ENCODE assay signal across 13 mouse cellular contexts in the genomic region with DNA sequence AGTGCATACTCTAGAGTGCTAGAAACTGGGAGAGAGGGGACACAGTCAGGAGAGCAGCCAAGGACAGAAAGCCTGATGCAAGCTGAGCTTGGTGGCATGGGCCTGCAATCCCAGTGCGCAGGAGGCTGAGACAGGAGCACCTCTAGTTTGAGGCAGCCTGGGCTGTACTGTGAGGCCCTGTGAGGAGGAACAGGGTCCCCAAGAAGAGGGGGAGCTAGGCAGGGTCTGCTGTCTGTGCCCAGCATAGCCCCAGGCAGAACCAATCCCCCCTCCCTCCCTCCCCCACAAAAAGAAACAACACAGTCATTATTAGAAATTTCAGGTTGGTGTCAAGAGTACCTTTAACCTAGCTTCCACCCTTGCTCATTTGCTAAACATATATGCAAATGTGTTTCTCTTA. TPM values are rescaled to one million over a fixed set of nuclear protein-coding genes. Genes with fewer than 3 reads are reported as not detected.
DNase-seq lines count a peak whose midpoint lies in the region; ATAC-seq and TF ChIP-seq lines count a peak whose summit lies in the region.
"Had no signal": no experiment of that assay in that cellular context is flagged by ENCODE, and none has a peak within 500 bp of the region (broad histone marks: within the 10 kb centered on the region; RNA-seq: fewer than 3 reads in every experiment).

No protein-coding gene starts in this region.

- H3K27me3 ChIP-seq in heart, embryonic 13.5 days (replicated peaks) = no peaks in the 10 kb centered on the region
- H3K27me3 ChIP-seq in ES-Bruce4 (ENCODE audit: control insufficient read depth, insufficient read depth, low read length, poor library complexity, severe bottlenecking) = no peaks in the 10 kb centered on the region
- no peaks in the 10 kb centered on the region for H3K27me3 ChIP-seq in forebrain, embryonic 13.5 days
- no peaks in the 10 kb centered on the region for H3K27me3 ChIP-seq in midbrain, embryonic 12.5 days
- H3K27me3 ChIP-seq in liver, embryonic 12.5 days (replicated peaks) = peaks cover 31% of the 10 kb centered on the region

- H3K4me2 ChIP-seq in heart, embryonic 13.5 days = peak overlapping the region; percentile 53
- H3K4me2 ChIP-seq in forebrain, embryonic 13.5 days = peak overlapping the region; percentile 52
- peak overlapping the region; percentile 47 for H3K4me2 ChIP-seq in midbrain, embryonic 12.5 days (replicated peaks)
- H3K4me2 ChIP-seq in liver, embryonic 12.5 days = no peak overlapping the region
- H3K4me2 ChIP-seq: liver, embryonic 13.5 days had no signal

- no peaks in the 10 kb centered on the region for H3K36me3 ChIP-seq in heart, embryonic 13.5 days
- no peaks in the 10 kb centered on the region for H3K36me3 ChIP-seq in ES-Bruce4 (ENCODE audit: control insufficient read depth, insufficient read depth, low read length, poor library complexity, severe bottlenecking)
- no peaks in the 10 kb centered on the region for H3K36me3 ChIP-seq in forebrain, embryonic 13.5 days (ENCODE audit: poor library complexity, severe bottlenecking)
- H3K36me3 ChIP-seq in midbrain, embryonic 12.5 days = no peaks in the 10 kb centered on the region
- H3K36me3 ChIP-seq in liver, embryonic 12.5 days = no peaks in the 10 kb centered on the region
- H3K36me3 ChIP-seq: liver, embryonic 13.5 days had no signal

- no peak for DNase-seq in heart, adult 11 months
- no peak for DNase-seq in left cerebral cortex, postnatal 36 days (ENCODE audit: low spot score in 2 of 2)
- no peak for DNase-seq in right cerebral cortex, postnatal 10 days (ENCODE audit: low spot score in 2 of 2)
- DNase-seq: liver, embryonic 13.5 days; lung, postnatal 36 days; thymus, postnatal 25 days had no signal

- TF ChIP-seq CTCF in ES-Bruce4 (IDR thresholded peaks at IDR 0.05; ENCODE audit: low read depth, low read length) = no peak

- no peak for ATAC-seq in heart, embryonic 13.5 days (ENCODE audit: extremely low read depth, insufficient number of reproducible peaks, low FRiP score, low TSS enrichment)
- peak; percentile 59 for ATAC-seq in forebrain, embryonic 13.5 days
- peak; percentile 60 for ATAC-seq in midbrain, embryonic 12.5 days (ENCODE audit: low FRiP score, low read depth)
- no peak for ATAC-seq in liver, embryonic 12.5 days

- H3K9ac ChIP-seq in heart, embryonic 13.5 days = no peak overlapping the region
- no peak overlapping the region for H3K9ac ChIP-seq in ES-Bruce4 (ENCODE audit: low read depth, poor library complexity, severe bottlenecking)
- H3K9ac ChIP-seq in forebrain, embryonic 13.5 days = peak overlapping the region; percentile 49
- peak overlapping the region; percentile 52 for H3K9ac ChIP-seq in midbrain, embryonic 12.5 days (replicated peaks)
- H3K9ac ChIP-seq in liver, embryonic 12.5 days = no peak overlapping the region
- H3K9ac ChIP-seq: liver, embryonic 13.5 days had no signal

- intact Hi-C loops in left cerebral cortex, postnatal 36 days (cut with DNase I) = loop anchor here (5.0 kb wide), 1 partner anchor 36 kb away; no protein-coding TSS in a partner anchor

- TF ChIP-seq EP300 in ES-Bruce4 (IDR thresholded peaks at IDR 0.05; ENCODE audit: insufficient read depth, low read depth, low read length) = no peak

- no peak for TF ChIP-seq POLR2A in ES-Bruce4 (IDR thresholded peaks at IDR 0.05; ENCODE audit: insufficient read depth, low read length)

- no peak overlapping the region for H3K4me3 ChIP-seq in heart, embryonic 13.5 days
- H3K4me3 ChIP-seq in ES-Bruce4 (ENCODE audit: low read depth, low read length) = 0 out of 2 replicates have a peak overlapping the region, but pooled peaks have one; percentile 12
- peak overlapping the region; percentile 29 for H3K4me3 ChIP-seq in forebrain, embryonic 13.5 days
- H3K4me3 ChIP-seq in midbrain, embryonic 12.5 days = peak overlapping the region; percentile 30
- no peak overlapping the region for H3K4me3 ChIP-seq in liver, embryonic 12.5 days
- H3K4me3 ChIP-seq: left cerebral cortex, adult 2 months; liver, embryonic 13.5 days; myocyte had no signal

- H3K9me3 ChIP-seq in heart, embryonic 13.5 days = no peaks in the 10 kb centered on the region
- no peaks in the 10 kb centered on the region for H3K9me3 ChIP-seq in ES-Bruce4 (replicated peaks; ENCODE audit: control insufficient read depth, insufficient read depth, low read length, poor library complexity, severe bottlenecking)
- H3K9me3 ChIP-seq in forebrain, embryonic 13.5 days (replicated peaks) = no peaks in the 10 kb centered on the region
- no peaks in the 10 kb centered on the region for H3K9me3 ChIP-seq in midbrain, embryonic 12.5 days
- H3K9me3 ChIP-seq in liver, embryonic 12.5 days (replicated peaks) = no peaks in the 10 kb centered on the region
- H3K9me3 ChIP-seq: liver, embryonic 13.5 days had no signal

- 89% methylated on average over 1 of the region's 1 CpGs for WGBS in heart, embryonic 13.5 days
- 78% methylated on average over 1 of the region's 1 CpGs for WGBS in forebrain, embryonic 13.5 days
- WGBS in midbrain, embryonic 12.5 days = 53% methylated on average over 1 of the region's 1 CpGs
- WGBS in liver, embryonic 12.5 days (ENCODE audit: insufficient replicate concordance) = 75% methylated on average over 1 of the region's 1 CpGs

- H3K4me1 ChIP-seq in heart, embryonic 13.5 days = peaks cover 23% of the 10 kb centered on the region
- H3K4me1 ChIP-seq in ES-Bruce4 (ENCODE audit: control insufficient read depth, insufficient read depth, low read length) = peaks cover 5% of the 10 kb centered on the region
- peaks cover 47% of the 10 kb centered on the region for H3K4me1 ChIP-seq in forebrain, embryonic 13.5 days
- peaks cover 53% of the 10 kb centered on the region for H3K4me1 ChIP-seq in midbrain, embryonic 12.5 days
- no peaks in the 10 kb centered on the region for H3K4me1 ChIP-seq in liver, embryonic 12.5 days
- H3K4me1 ChIP-seq: liver, embryonic 13.5 days had no signal

- H3K27ac ChIP-seq in heart, embryonic 13.5 days (replicated peaks) = no peak overlapping the region; the same call in 1 of the 2 replicates
- H3K27ac ChIP-seq in ES-Bruce4 (ENCODE audit: insufficient read depth, low read length) = peak overlapping the region; percentile 57
- H3K27ac ChIP-seq in forebrain, embryonic 13.5 days = peak overlapping the region; percentile 95
- peak overlapping the region; percentile 96 for H3K27ac ChIP-seq in midbrain, embryonic 12.5 days (replicated peaks)
- no peak overlapping the region for H3K27ac ChIP-seq in liver, embryonic 12.5 days
- H3K27ac ChIP-seq: left cerebral cortex, adult 2 months; liver, embryonic 13.5 days had no signal

RNA-seq across cellular contexts. Expression of a gene that starts 27.8 kb away (rescaled TPM):
- polyA plus RNA-seq in heart, embryonic 13.5 days (2015; fragmentation: Nextera tagmentation; extraction: Ambion mirVana) = 4.2 and 5.0 TPM in 2 replicates
- polyA plus RNA-seq in ES-Bruce4 (2011; ENCODE audit: insufficient read depth, insufficient read length, low read depth, missing spikeins) = 11.8 and 12.0 TPM in 2 replicates
- 25.4 and 27.5 TPM in 2 replicates for polyA plus RNA-seq in forebrain, embryonic 13.5 days (2015; fragmentation: Nextera tagmentation; extraction: Ambion mirVana)
- 36.7 and 39.9 TPM in 2 replicates for polyA plus RNA-seq in midbrain, embryonic 12.5 days (2016; fragmentation: Nextera tagmentation; extraction: Ambion mirVana)
- polyA plus RNA-seq in liver, embryonic 12.5 days (2016; fragmentation: Nextera tagmentation; extraction: Ambion mirVana) = 1.3 and 1.5 TPM in 2 replicates
- 10 to 100 TPM; 41.9 to 56.6 TPM for total RNA-seq in left cerebral cortex, postnatal 36 days (2021)

RNA-seq across cellular contexts. Expression of a gene that starts 60.0 kb away (rescaled TPM):
- polyA plus RNA-seq in heart, embryonic 13.5 days (2015; fragmentation: Nextera tagmentation; extraction: Ambion mirVana) = 40.9 and 43.3 TPM in 2 replicates
- polyA plus RNA-seq in ES-Bruce4 (2011; ENCODE audit: insufficient read depth, insufficient read length, low read depth, missing spikeins) = 27.0 and 27.2 TPM in 2 replicates
- polyA plus RNA-seq in forebrain, embryonic 13.5 days (2015; fragmentation: Nextera tagmentation; extraction: Ambion mirVana) = 22.7 and 23.9 TPM in 2 replicates
- 38.3 and 44.0 TPM in 2 replicates for polyA plus RNA-seq in midbrain, embryonic 12.5 days (2016; fragmentation: Nextera tagmentation; extraction: Ambion mirVana)
- 4.0 and 4.3 TPM in 2 replicates for polyA plus RNA-seq in liver, embryonic 12.5 days (2016; fragmentation: Nextera tagmentation; extraction: Ambion mirVana)
- total RNA-seq in left cerebral cortex, postnatal 36 days (2021) = 10 to 100 TPM; 83.2 to 90.1 TPM

Comparison
In these comparisons a context has a peak if more than half of its experiments do, and no peak if none do; other contexts are left out.
1. ATAC-seq: peak in forebrain, embryonic 13.5 days (single experiment) and midbrain, embryonic 12.5 days (single experiment); none in heart, embryonic 13.5 days (single experiment) and liver, embryonic 12.5 days (single experiment).
2. H3K27ac ChIP-seq: peak in ES-Bruce4 (single experiment), forebrain, embryonic 13.5 days (single experiment) and midbrain, embryonic 12.5 days (single experiment); none in heart, embryonic 13.5 days (single experiment) and liver, embryonic 12.5 days (single experiment).
3. H3K4me3 ChIP-seq: peak in ES-Bruce4 (single experiment), forebrain, embryonic 13.5 days (single experiment) and midbrain, embryonic 12.5 days (single experiment); none in heart, embryonic 13.5 days (single experiment) and liver, embryonic 12.5 days (single experiment).
4. H3K9ac ChIP-seq: peak in forebrain, embryonic 13.5 days (single experiment) and midbrain, embryonic 12.5 days (single experiment); none in heart, embryonic 13.5 days (single experiment), ES-Bruce4 (single experiment) and liver, embryonic 12.5 days (single experiment).